Mouse (Mus musculus) C2C12 (cell line): ENCODE measurements at regions not wholly inside any gene's neighbourhood (a gene's known extent, or its start where the extent isn't known, plus 50 kb on each side); places are given as distances from the start of the nearest gene placed in this dataset.
A peak's percentile ranks its signal among the peaks of the same experiment; 100 is the strongest.

ENCODE experiments used
- H3K27me3 ChIP-seq: one replicate; pipeline ENCODE4 v1.6.1; 2011; ENCODE audit not compliant: control insufficient read depth, insufficient read depth, insufficient read length
- H3K36me3 ChIP-seq: one replicate; pipeline ENCODE4 v1.6.1; 2011; ENCODE audit not compliant: control insufficient read depth, insufficient read depth
- H3K4me3 ChIP-seq: one replicate; pipeline ENCODE4 v1.5.1; 2011; ENCODE audit warnings: mild to moderate bottlenecking, control low read depth; ENCODE audit not compliant: poor library complexity, insufficient read depth, severe bottlenecking
- H3K79me2 ChIP-seq: one replicate; pipeline ENCODE4 v1.6.1; 2011; ENCODE audit not compliant: control insufficient read depth, insufficient read depth
- H3K79me3 ChIP-seq: one replicate; pipeline ENCODE4 v1.6.1; 2011; ENCODE audit warnings: low read depth, control low read depth
- H3ac ChIP-seq: one replicate; pipeline ENCODE3; 2011; ENCODE audit warnings: low read depth; ENCODE audit not compliant: control insufficient read depth, insufficient read length
- CEBPB ChIP-seq: IDR thresholded peaks from one replicate; pipeline ENCODE4 v1.6.1; 2011; ENCODE audit warnings: low read depth, mild to moderate bottlenecking, control low read depth, moderate library complexity
- CTCF ChIP-seq: IDR thresholded peaks from one replicate; pipeline ENCODE4 v1.5.1; 2011; ENCODE audit not compliant: control insufficient read depth, insufficient read depth, insufficient read length
- FOSL1 ChIP-seq: IDR thresholded peaks from one replicate; pipeline ENCODE4 v1.8.0; 2011; ENCODE audit warnings: mild to moderate bottlenecking, low read length; ENCODE audit not compliant: poor library complexity, insufficient read depth, severe bottlenecking
- MAX ChIP-seq: IDR thresholded peaks from one replicate; pipeline ENCODE4 v1.6.1; 2011; ENCODE audit warnings: mild to moderate bottlenecking, control low read depth
- MYOD1 ChIP-seq: IDR thresholded peaks from one replicate; pipeline ENCODE4 v1.6.1; 2011; ENCODE audit warnings: low read depth; ENCODE audit not compliant: control insufficient read depth, insufficient read length
- MYOG ChIP-seq: IDR thresholded peaks from one replicate; pipeline ENCODE4 v1.6.1; 2011; ENCODE audit not compliant: control insufficient read depth, insufficient read length; ENCODE audit errors: extremely low read depth
- USF1 ChIP-seq: IDR thresholded peaks from one replicate; pipeline ENCODE4 v1.6.1; 2011; ENCODE audit warnings: low read depth, mild to moderate bottlenecking, control low read depth, moderate library complexity

- H3K79me3 ChIP-seq, result no peaks in the 10 kb centered on the region
- no peak overlapping the region for H3ac ChIP-seq
- no peaks in the 10 kb centered on the region for H3K36me3 ChIP-seq
- H3K79me2 ChIP-seq, result no peaks in the 10 kb centered on the region
- peaks cover 3% of the 10 kb centered on the region for H3K27me3 ChIP-seq
- no peak for TF ChIP-seq MYOG
- TF ChIP-seq CEBPB, result no peak
- TF ChIP-seq MAX, result no peak
- no peak for TF ChIP-seq FOSL1
- no peak for TF ChIP-seq MYOD1
- TF ChIP-seq USF1, result no peak
- TF ChIP-seq CTCF, result no peak
- no peak overlapping the region for H3K4me3 ChIP-seq
Observed at GRCm38 (mm10) chr9:61002572-61002971, 208.2 kb downstream of the Uaca start.

GRCm38 (mm10) chr9:61008446-61008845 is 214.1 kb downstream of the Uaca start:
- Histone ChIP-seq H3K36me3 (no peaks in the 10 kb centered on the region), H3K4me3 (no peak overlapping the region), H3ac (no peak overlapping the region), H3K79me2 (no peaks in the 10 kb centered on the region), H3K79me3 (no peaks in the 10 kb centered on the region), H3K27me3 (no peaks in the 10 kb centered on the region)
- TF ChIP-seq MYOG, result no peak
- TF ChIP-seq CEBPB, result no peak
- TF ChIP-seq MAX, result no peak
- TF ChIP-seq FOSL1, result no peak
- no peak for TF ChIP-seq USF1
- no peak for TF ChIP-seq MYOD1
- no peak for TF ChIP-seq CTCF

- H3K79me3 ChIP-seq, result no peaks in the 10 kb centered on the region
- no peak overlapping the region for H3K4me3 ChIP-seq
- H3K27me3 ChIP-seq, result no peaks in the 10 kb centered on the region
- H3ac ChIP-seq, result no peak overlapping the region
- TF ChIP-seq FOSL1, result no peak
- no peak for TF ChIP-seq CEBPB
- no peak for TF ChIP-seq MYOD1
- TF ChIP-seq CTCF, result no peak
- TF ChIP-seq USF1, result no peak
- H3K36me3 ChIP-seq, result no peaks in the 10 kb centered on the region
- no peaks in the 10 kb centered on the region for H3K79me2 ChIP-seq
Observed at GRCm38 (mm10) chr9:61011066-61011465, 216.7 kb downstream of the Uaca start.

GRCm38 (mm10) chr9:61012771-61013540 is 218.6 kb downstream of the Uaca start:
- no peak overlapping the region for H3ac ChIP-seq
- no peaks in the 10 kb centered on the region for H3K36me3 ChIP-seq
- H3K79me2 ChIP-seq, result no peaks in the 10 kb centered on the region
- TF ChIP-seq CTCF, result peak; percentile 5
- TF ChIP-seq FOSL1, result peak; percentile 40
- TF ChIP-seq USF1, result no peak
- TF ChIP-seq MAX, result peak; percentile 85
- peak; percentile 72 for TF ChIP-seq MYOD1
- no peak for TF ChIP-seq CEBPB
- no peak for TF ChIP-seq MYOG
- H3K27me3 ChIP-seq, result no peaks in the 10 kb centered on the region
- H3K4me3 ChIP-seq, result no peak overlapping the region
- no peaks in the 10 kb centered on the region for H3K79me3 ChIP-seq

- Histone ChIP-seq H3K27me3 (no peaks in the 10 kb centered on the region), H3K79me3 (no peaks in the 10 kb centered on the region), H3ac (no peak overlapping the region), H3K36me3 (no peaks in the 10 kb centered on the region), H3K4me3 (no peak overlapping the region), H3K79me2 (no peaks in the 10 kb centered on the region)
- TF ChIP-seq MYOG (no peak), CTCF (no peak), CEBPB (no peak), FOSL1 (no peak), MYOD1 (no peak), MAX (no peak), USF1 (no peak)
Observed at GRCm38 (mm10) chr9:61014151-61014550, 219.8 kb downstream of the Uaca start.

GRCm38 (mm10) chr9:61015374-61015890 is 221.1 kb downstream of the Uaca start:
- H3K4me3 ChIP-seq, result no peak overlapping the region
- no peaks in the 10 kb centered on the region for H3K36me3 ChIP-seq
- no peak for TF ChIP-seq MYOD1
- TF ChIP-seq CTCF, result no peak
- TF ChIP-seq MYOG, result no peak
- no peak for TF ChIP-seq MAX
- TF ChIP-seq FOSL1, result no peak
- no peak for TF ChIP-seq USF1
- TF ChIP-seq CEBPB, result no peak
- no peak overlapping the region for H3ac ChIP-seq
- no peaks in the 10 kb centered on the region for H3K79me3 ChIP-seq
- H3K79me2 ChIP-seq, result no peaks in the 10 kb centered on the region
- no peaks in the 10 kb centered on the region for H3K27me3 ChIP-seq
